Comparison of ENCODE assay signal across 9 mouse cellular contexts in the genomic region with DNA sequence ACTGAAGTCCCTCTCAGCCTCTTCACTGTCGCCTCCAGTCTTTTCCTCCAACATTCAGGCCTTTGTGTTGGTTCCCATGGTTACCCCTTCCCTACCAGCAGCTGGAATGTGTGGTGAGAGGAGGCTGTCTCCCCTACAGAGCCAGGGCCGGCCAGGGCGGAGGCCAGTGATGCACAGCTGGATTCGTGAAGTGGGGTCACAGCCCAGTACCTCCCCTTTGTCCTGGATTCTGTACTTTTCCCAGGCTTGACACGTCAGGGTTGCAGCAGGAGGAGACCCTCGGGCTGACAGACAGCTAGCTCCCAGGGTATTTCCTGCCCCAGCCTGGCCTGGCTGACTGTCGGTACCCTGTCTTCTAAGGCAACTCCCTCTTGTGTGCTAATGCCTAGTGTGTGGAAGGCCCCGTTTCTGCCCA.
DNase-seq lines count a peak whose midpoint lies in the region; ATAC-seq lines count a peak whose summit lies in the region.
"Had no signal": no experiment of that assay in that cellular context is flagged by ENCODE, and none has a peak within 500 bp of the region (broad histone marks: within the 10 kb centered on the region; RNA-seq: fewer than 3 reads in every experiment).

No protein-coding gene starts in this region.

- 9% methylated on average over 8 of the region's 8 CpGs for WGBS in kidney, embryonic 15.5 days
- 7% methylated on average over 8 of the region's 8 CpGs for WGBS in embryonic facial prominence, embryonic 12.5 days
- 29% methylated on average over 8 of the region's 8 CpGs for WGBS in intestine, embryonic 15.5 days
- 2% methylated on average over 8 of the region's 8 CpGs for WGBS in midbrain, embryonic 12.5 days

- H3K36me3 ChIP-seq in kidney, embryonic 15.5 days = peaks cover 16% of the 10 kb centered on the region
- H3K36me3 ChIP-seq in embryonic facial prominence, embryonic 12.5 days = no peaks in the 10 kb centered on the region
- peaks cover 13% of the 10 kb centered on the region for H3K36me3 ChIP-seq in intestine, embryonic 15.5 days
- H3K36me3 ChIP-seq in midbrain, embryonic 12.5 days = peaks cover 9% of the 10 kb centered on the region; the same call in 1 of the 2 replicates
- H3K36me3 ChIP-seq: G1E had no signal

- peaks cover 26% of the 10 kb centered on the region for H3K4me1 ChIP-seq in kidney, embryonic 15.5 days
- H3K4me1 ChIP-seq in embryonic facial prominence, embryonic 12.5 days = peaks cover 15% of the 10 kb centered on the region
- peaks cover 20% of the 10 kb centered on the region for H3K4me1 ChIP-seq in intestine, embryonic 15.5 days (replicated peaks)
- H3K4me1 ChIP-seq in midbrain, embryonic 12.5 days = peaks cover 29% of the 10 kb centered on the region

- H3K27me3 ChIP-seq in kidney, embryonic 15.5 days = no peaks in the 10 kb centered on the region
- H3K27me3 ChIP-seq in embryonic facial prominence, embryonic 12.5 days = no peaks in the 10 kb centered on the region
- no peaks in the 10 kb centered on the region for H3K27me3 ChIP-seq in intestine, embryonic 15.5 days (replicated peaks)
- no peaks in the 10 kb centered on the region for H3K27me3 ChIP-seq in midbrain, embryonic 12.5 days

- no peak for DNase-seq in kidney, adult 18-20 months
- DNase-seq in adrenal gland, adult 18-20 months (ENCODE audit: low spot score in 2 of 2) = no peak
- DNase-seq in cerebellum, postnatal 10 days = no peak
- DNase-seq in adrenal gland, postnatal 36 days = no peak

- no peak overlapping the region for H3K9ac ChIP-seq in kidney, embryonic 15.5 days
- H3K9ac ChIP-seq in embryonic facial prominence, embryonic 12.5 days = peak overlapping the region; percentile 5; the same call in 1 of the 2 replicates
- H3K9ac ChIP-seq in intestine, embryonic 15.5 days = no peak overlapping the region
- H3K9ac ChIP-seq in midbrain, embryonic 12.5 days (replicated peaks) = no peak overlapping the region; the same call in 1 of the 2 replicates

- peak overlapping the region; percentile 59 for H3K27ac ChIP-seq in kidney, embryonic 15.5 days
- H3K27ac ChIP-seq in embryonic facial prominence, embryonic 12.5 days = peak overlapping the region; percentile 54; the same call in 1 of the 2 replicates
- H3K27ac ChIP-seq in intestine, embryonic 15.5 days = peak overlapping the region; percentile 4; the same call in 1 of the 2 replicates
- peak overlapping the region; percentile 81 for H3K27ac ChIP-seq in midbrain, embryonic 12.5 days (replicated peaks)

- peak; percentile 83 for ATAC-seq in kidney, embryonic 15.5 days (replicated peaks; ENCODE audit: low FRiP score)
- peak; percentile 85 for ATAC-seq in embryonic facial prominence, embryonic 12.5 days (ENCODE audit: insufficient number of reproducible peaks, insufficient read depth, low FRiP score, low TSS enrichment)
- peak; percentile 48; the same call in 1 of the 2 replicates for ATAC-seq in intestine, embryonic 15.5 days
- peak; percentile 95 for ATAC-seq in midbrain, embryonic 12.5 days (ENCODE audit: low FRiP score, low read depth)

- no peak overlapping the region for H3K4me3 ChIP-seq in kidney, embryonic 15.5 days (replicated peaks)
- no peak overlapping the region for H3K4me3 ChIP-seq in embryonic facial prominence, embryonic 12.5 days
- no peak overlapping the region for H3K4me3 ChIP-seq in intestine, embryonic 15.5 days (replicated peaks)
- no peak overlapping the region for H3K4me3 ChIP-seq in midbrain, embryonic 12.5 days

- peak overlapping the region; percentile 3; the same call in 1 of the 2 replicates for H3K4me2 ChIP-seq in kidney, embryonic 15.5 days
- H3K4me2 ChIP-seq in embryonic facial prominence, embryonic 12.5 days (replicated peaks) = no peak overlapping the region; the same call in 1 of the 2 replicates
- H3K4me2 ChIP-seq in intestine, embryonic 15.5 days (replicated peaks) = no peak overlapping the region
- H3K4me2 ChIP-seq in midbrain, embryonic 12.5 days (replicated peaks) = peak overlapping the region; percentile 35

- peaks cover 6% of the 10 kb centered on the region; the same call in 1 of the 2 replicates for H3K9me3 ChIP-seq in kidney, embryonic 15.5 days (replicated peaks)
- peaks cover 10% of the 10 kb centered on the region for H3K9me3 ChIP-seq in embryonic facial prominence, embryonic 12.5 days
- no peaks in the 10 kb centered on the region for H3K9me3 ChIP-seq in intestine, embryonic 15.5 days
- peaks cover 8% of the 10 kb centered on the region for H3K9me3 ChIP-seq in midbrain, embryonic 12.5 days

Comparison
In these comparisons a context has a peak if more than half of its experiments do, and no peak if none do; other contexts are left out.
1. H3K27ac ChIP-seq: peak in every context shown above with its lines; median percentile 81 in midbrain, embryonic 12.5 days; 59 in kidney, embryonic 15.5 days; 54 in embryonic facial prominence, embryonic 12.5 days; 4 in intestine, embryonic 15.5 days.
2. H3K4me2 ChIP-seq: peak in kidney, embryonic 15.5 days (single experiment) and midbrain, embryonic 12.5 days (single experiment); none in embryonic facial prominence, embryonic 12.5 days (single experiment) and intestine, embryonic 15.5 days (single experiment).
3. Peak in every context shown above with its lines, with median percentiles within 50 percentile points of each other: ATAC-seq.